Mouse (Mus musculus): ENCODE data around the gene F11r. TPM values are rescaled to one million over a fixed set of nuclear protein-coding genes. Genes with fewer than 3 reads are reported as not detected.

The F11r gene
- polyA plus RNA-seq, 1 experiment from 2014 or later: 11.1 TPM

DNA sequence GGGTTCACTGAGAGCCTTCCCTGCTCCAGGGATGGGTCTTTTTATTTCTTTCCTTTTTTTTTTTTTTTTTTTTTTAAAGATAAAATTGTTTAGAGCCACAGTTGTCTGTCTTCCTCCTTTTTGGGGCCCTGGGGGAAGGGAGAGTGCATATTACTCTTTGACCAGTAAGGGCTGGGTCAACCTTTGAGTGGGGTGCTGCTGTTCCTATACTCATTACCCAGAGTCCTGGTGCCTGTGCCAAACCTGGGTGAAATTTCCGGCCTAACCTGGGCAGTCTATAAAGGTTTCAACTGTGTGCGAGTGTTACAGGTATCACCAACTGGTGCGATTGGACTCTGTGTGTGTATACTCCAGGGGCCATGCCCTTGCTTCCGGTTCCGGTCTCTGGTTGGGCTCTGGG is 18.7 kb upstream of the F11r start, which contains the start of gene Tstd1:
Gene Tstd1 (plus strand): TSS at position 213 of the 400 bp plus-strand sequence.
- peaks cover 59% of the 10 kb centered on the region for H3K36me3 ChIP-seq (replicated peaks)
- no peaks in the 10 kb centered on the region for H3K27me3 ChIP-seq
- no peak within 1 kb of the TSS for H3K4me3 ChIP-seq (replicated peaks)
- H3K4me2 ChIP-seq: no peak within 1 kb of the TSS
- 90% methylated on average over 5 of the region's 5 CpGs for WGBS
- H3K4me1 ChIP-seq: peaks cover 7% of the 10 kb centered on the region
- peak within 1 kb of the TSS; percentile 31; the same call in 1 of the 2 replicates for H3K27ac ChIP-seq
- H3K9ac ChIP-seq: no peak within 1 kb of the TSS
- ATAC-seq (ENCODE audit: low FRiP score): peak; percentile 28; the same call in 1 of the 2 replicates
- no peaks in the 10 kb centered on the region for H3K9me3 ChIP-seq

DNA sequence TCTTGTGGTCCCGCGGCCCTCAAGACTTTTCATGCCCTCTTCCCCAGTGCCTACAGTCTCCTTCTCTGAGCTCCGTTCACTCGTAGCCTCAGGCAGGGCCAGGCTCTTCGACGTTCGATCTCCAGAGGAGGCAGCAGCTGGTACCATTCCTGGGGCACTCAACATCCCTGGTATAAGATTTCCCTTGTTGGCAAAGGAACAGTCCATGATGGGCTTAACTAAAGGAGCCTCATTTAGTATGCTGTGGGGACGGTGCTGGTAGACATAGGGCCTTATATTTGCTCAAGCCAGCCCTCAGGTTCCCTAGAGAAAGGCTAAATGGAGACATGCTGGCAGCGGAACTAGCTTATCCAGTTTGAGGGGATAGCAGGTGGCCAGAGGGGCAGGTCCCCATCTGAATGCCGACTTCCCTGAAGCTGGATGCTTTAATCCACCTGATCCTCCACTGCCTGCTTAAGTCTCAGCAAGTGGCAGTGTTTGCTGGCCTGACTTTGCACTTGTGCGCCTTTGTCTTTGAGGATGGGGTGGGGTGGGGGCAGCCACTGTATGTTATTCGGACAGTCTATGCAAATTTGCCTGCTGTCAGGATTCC is 17.9 kb upstream of the F11r start:
- Histone ChIP-seq H3K4me3 (replicated peaks) (no peak overlapping the region), H3K9ac (no peak overlapping the region), H3K27ac (peak overlapping the region; percentile 31; the same call in 1 of the 2 replicates)

DNA sequence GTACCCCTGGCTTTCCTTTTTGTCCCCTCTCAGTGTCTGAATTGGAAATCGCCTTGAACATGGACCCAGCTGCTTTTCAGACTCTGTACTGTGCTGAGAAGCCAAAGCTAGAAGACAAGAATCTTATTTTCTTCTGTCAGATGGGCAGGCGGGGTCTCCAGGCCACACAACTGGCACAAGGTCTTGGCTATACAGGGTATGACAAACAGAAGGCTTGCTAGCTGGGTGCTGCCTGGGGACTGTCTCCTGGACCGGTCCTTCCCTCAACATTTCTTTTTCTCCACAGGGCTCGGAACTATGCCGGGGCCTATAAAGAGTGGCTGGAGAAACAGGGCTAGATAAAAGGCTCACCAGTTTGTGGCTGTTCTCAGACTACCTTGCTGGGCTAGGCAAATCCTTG is 17.4 kb upstream of the F11r start:
- ATAC-seq (ENCODE audit: low FRiP score): 0 out of 2 replicates have a peak, but pooled peaks have one; percentile 3
- H3K4me2 ChIP-seq: no peak overlapping the region
- 76% methylated on average over 5 of the region's 5 CpGs for WGBS
- no peak overlapping the region for H3K4me3 ChIP-seq (replicated peaks)
- H3K9me3 ChIP-seq: no peaks in the 10 kb centered on the region
- no peaks in the 10 kb centered on the region; the same call in 1 of the 2 replicates for H3K4me1 ChIP-seq
- peak overlapping the region; percentile 46; the same call in 1 of the 2 replicates for H3K27ac ChIP-seq
- no peaks in the 10 kb centered on the region for H3K27me3 ChIP-seq
- H3K36me3 ChIP-seq (replicated peaks): peaks cover 50% of the 10 kb centered on the region
- no peak overlapping the region for H3K9ac ChIP-seq

More for the DNA sequence above, 17.9 kb upstream of the F11r start:
- no peaks in the 10 kb centered on the region; the same call in 1 of the 2 replicates for H3K4me1 ChIP-seq
- no peaks in the 10 kb centered on the region for H3K9me3 ChIP-seq
- WGBS: 57% methylated on average over 12 of the region's 12 CpGs
- H3K36me3 ChIP-seq (replicated peaks): peaks cover 55% of the 10 kb centered on the region
- no peaks in the 10 kb centered on the region for H3K27me3 ChIP-seq
- ATAC-seq (ENCODE audit: low FRiP score): peak; percentile 41; the same call in 1 of the 2 replicates
- no peak overlapping the region for H3K4me2 ChIP-seq

DNA sequence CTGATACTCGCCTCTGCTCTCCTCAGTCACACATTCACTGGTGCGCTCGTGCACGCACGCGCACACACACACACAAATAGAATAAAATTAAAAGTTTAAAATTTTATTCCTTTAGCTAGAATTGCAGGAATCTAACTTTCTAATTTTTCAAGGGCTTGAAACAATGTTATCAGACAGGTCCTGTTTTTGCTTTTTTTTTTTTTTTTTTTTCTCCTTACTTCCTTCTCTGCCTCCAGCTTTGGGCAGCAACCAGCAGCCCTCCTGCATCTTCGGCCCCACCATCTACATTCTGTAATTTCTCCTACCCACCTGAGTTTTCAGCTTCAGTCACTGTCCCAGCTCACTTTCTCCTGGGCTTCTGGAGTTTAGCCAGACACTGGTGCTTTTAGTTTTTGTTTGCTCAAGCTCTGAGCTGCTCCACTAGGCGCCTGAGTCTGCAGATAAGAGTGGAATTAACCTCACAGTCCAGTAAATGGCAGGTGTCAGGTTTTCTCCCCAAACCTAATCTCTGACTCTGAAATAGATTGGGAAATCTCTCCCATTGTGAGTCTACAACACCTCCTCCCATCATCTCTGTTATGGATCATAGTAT is 14.7 kb upstream of the F11r start:
- Histone ChIP-seq H3K4me3 (replicated peaks) (no peak overlapping the region), H3K27me3 (no peaks in the 10 kb centered on the region), H3K4me2 (no peak overlapping the region), H3K4me1 (no peaks in the 10 kb centered on the region; the same call in 1 of the 2 replicates), H3K9ac (no peak overlapping the region), H3K27ac (no peak overlapping the region), H3K9me3 (no peaks in the 10 kb centered on the region), H3K36me3 (replicated peaks) (peaks cover 25% of the 10 kb centered on the region)
- no peak for ATAC-seq (ENCODE audit: low FRiP score)
- WGBS: 89% methylated on average over 8 of the region's 8 CpGs

DNA sequence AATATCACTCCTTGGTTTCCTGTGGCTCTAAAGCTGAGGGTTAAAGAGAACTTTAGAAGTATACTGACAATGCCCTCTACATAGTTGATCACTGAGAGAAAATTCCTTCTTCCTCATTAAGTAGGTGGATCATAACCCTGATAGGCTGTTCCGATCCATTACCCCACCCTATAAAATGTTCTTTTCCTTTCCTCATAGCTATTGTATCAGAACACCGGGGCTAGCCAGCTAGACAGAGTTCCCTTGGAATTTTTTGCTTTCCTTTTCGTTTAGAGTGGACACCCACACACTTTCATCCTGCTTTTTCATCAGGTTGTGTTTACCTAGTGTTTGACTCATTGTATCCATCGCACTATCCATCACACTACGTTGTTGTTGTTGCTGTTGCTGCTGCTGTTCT is 12.7 kb upstream of the F11r start:
- H3K4me2 ChIP-seq: no peak overlapping the region
- no peaks in the 10 kb centered on the region for H3K27me3 ChIP-seq
- H3K36me3 ChIP-seq (replicated peaks): peaks cover 6% of the 10 kb centered on the region
- 83% methylated on average over 5 of the region's 5 CpGs for WGBS
- no peak overlapping the region for H3K4me3 ChIP-seq (replicated peaks)
- no peaks in the 10 kb centered on the region for H3K9me3 ChIP-seq
- H3K4me1 ChIP-seq: no peaks in the 10 kb centered on the region; the same call in 1 of the 2 replicates
- no peak overlapping the region for H3K9ac ChIP-seq
- no peak overlapping the region for H3K27ac ChIP-seq
- ATAC-seq (ENCODE audit: low FRiP score): no peak

DNA sequence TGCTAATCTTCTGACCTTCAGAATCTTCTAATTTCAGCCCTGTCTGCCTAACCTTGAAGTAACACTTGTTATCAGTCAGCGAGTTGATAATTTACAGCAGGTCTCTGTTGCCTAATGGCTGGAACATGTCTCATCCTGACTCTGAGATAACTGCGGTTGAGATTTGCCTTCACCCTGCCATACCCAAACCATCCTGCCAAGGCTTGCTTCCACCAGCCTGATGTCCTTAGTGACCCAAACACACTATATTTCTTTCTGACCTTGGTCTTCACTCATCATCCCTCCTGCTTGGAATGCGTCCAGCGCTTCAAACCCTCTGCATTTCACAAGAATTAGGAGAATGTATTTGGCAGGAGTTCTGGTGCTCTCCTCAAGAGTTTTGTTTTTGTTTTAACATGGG is 12.2 kb upstream of the F11r start:
- peaks cover under 1% of the 10 kb centered on the region for H3K36me3 ChIP-seq (replicated peaks)
- no peak for ATAC-seq (ENCODE audit: low FRiP score)
- H3K4me2 ChIP-seq: no peak overlapping the region
- H3K4me1 ChIP-seq: no peaks in the 10 kb centered on the region
- H3K4me3 ChIP-seq (replicated peaks): no peak overlapping the region
- 89% methylated on average over 4 of the region's 4 CpGs for WGBS
- H3K27ac ChIP-seq: no peak overlapping the region
- no peaks in the 10 kb centered on the region for H3K9me3 ChIP-seq
- H3K27me3 ChIP-seq: no peaks in the 10 kb centered on the region
- H3K9ac ChIP-seq: no peak overlapping the region

DNA sequence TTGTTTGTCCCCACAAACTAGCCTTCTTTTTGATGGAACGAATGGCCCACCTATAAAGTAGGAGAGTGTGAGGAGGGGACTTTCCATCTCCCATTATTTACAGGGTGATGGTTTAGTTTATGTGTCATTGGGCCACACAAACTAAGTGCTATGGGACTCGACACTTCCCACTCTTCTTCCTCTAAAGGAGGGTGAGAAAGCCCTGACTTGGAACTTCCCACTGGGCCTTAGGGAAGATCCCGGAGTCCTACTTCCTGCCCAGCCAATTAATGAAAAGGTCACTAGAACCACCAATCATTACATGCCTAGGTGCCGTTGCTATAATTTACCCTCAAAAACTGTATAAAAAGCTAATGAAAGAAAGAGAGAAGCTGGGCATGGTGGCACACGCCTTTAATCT is 5.2 kb upstream of the F11r start:
- WGBS: 82% methylated on average over 5 of the region's 5 CpGs
- Histone ChIP-seq H3K9me3 (no peaks in the 10 kb centered on the region), H3K4me3 (replicated peaks) (no peak overlapping the region), H3K27me3 (peaks cover 16% of the 10 kb centered on the region), H3K9ac (no peak overlapping the region), H3K4me1 (peaks cover 2% of the 10 kb centered on the region), H3K36me3 (replicated peaks) (no peaks in the 10 kb centered on the region), H3K27ac (no peak overlapping the region), H3K4me2 (no peak overlapping the region)
- no peak for ATAC-seq (ENCODE audit: low FRiP score)

DNA sequence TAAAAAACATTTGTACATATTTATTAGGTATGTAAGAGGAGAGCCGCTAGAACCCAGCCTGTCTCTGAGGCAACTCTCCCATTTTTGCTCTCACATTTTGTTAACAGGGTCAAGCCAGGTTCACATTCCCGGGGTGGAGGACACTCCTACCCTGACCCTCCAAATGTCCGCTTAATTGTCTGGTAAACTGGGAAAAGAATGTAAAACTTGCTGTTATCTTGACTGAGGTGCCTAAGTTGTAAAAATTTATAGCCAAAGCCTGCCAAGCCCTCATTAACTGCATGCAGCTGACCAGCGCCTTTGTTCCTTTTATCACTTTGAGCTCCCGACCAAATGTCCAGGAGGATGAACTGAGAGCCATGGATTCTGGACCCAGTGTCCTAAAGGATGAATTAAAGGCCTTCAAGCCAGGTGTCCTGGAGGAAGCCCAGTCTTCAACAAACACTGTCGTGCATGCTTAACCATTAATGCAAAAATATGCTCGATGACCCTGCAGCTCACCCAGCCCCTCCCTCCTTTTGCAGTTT is 2.0 kb upstream of the F11r start:
- Histone ChIP-seq H3K36me3 (replicated peaks) (no peaks in the 10 kb centered on the region), H3K9me3 (no peaks in the 10 kb centered on the region), H3K27me3 (peaks cover 48% of the 10 kb centered on the region), H3K4me3 (replicated peaks) (no peak overlapping the region), H3K4me2 (no peak overlapping the region), H3K27ac (no peak overlapping the region), H3K4me1 (peaks cover 10% of the 10 kb centered on the region), H3K9ac (no peak overlapping the region)
- WGBS: 68% methylated on average over 7 of the region's 7 CpGs
- ATAC-seq (ENCODE audit: low FRiP score): no peak

DNA sequence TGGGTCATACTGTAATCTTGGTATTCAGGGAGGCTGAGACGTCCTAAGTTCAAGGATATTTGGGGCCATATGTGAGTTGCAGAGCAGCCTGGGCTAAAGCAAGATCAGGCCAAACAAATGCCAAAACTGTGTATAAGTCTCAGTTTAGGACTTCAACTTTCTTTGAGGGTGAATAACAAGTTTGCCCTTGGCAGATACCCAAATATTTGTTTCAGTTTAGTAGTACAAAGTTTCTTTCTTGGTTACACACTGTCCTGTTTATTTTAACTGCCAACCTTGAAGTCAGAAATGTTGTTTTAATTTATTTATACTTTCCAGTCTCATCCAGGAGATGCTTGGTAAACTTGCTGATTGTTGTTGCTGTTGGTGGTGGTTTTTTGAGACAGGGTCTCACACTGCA is 1.4 kb upstream of the F11r start:
- peaks cover 10% of the 10 kb centered on the region for H3K4me1 ChIP-seq
- H3K9ac ChIP-seq: no peak overlapping the region
- H3K27me3 ChIP-seq: peaks cover 50% of the 10 kb centered on the region
- H3K9me3 ChIP-seq: no peaks in the 10 kb centered on the region
- H3K4me2 ChIP-seq: no peak overlapping the region
- ATAC-seq (ENCODE audit: low FRiP score): no peak
- no peak overlapping the region for H3K4me3 ChIP-seq (replicated peaks)
- 69% methylated on average over 1 of the region's 1 CpGs for WGBS
- no peak overlapping the region for H3K27ac ChIP-seq
- no peaks in the 10 kb centered on the region for H3K36me3 ChIP-seq (replicated peaks)

DNA sequence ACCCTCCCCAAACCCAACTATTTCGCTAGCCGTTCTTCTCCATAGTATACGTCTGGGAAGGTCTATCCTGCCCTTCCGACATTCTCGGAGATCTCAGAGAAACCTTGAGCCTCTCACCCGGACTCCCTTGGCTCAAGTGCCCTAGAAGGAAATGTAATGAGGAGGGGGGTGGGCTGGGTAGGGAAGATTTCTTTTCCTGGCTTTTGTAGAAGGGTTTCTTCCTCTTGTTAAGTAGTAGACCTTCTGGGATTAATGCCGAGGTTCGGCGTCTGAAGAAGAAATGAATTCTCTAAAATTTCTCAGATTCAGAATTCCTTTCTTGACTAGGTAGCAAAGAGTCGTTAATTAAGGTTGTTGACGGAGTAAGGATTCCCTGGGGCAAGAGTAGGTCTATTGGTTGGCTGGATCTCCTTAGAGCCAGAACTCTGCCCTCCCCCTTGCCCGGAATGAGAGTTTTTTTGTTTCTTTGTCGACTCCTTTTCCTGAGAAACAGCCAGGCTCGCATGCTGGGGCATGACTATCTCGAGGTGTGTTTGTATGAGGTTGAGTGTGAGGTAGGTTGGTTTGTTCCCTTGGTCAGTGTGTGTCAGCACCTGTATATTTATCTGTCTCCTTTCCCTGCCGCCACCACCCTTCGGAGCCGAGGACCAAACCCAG is 807 bp downstream of the F11r start:
- Histone ChIP-seq H3K9ac (peak overlapping the region; percentile 25; the same call in 1 of the 2 replicates), H3K27ac (no peak overlapping the region), H3K36me3 (replicated peaks) (no peaks in the 10 kb centered on the region), H3K4me1 (peaks cover 10% of the 10 kb centered on the region), H3K4me3 (replicated peaks) (peak overlapping the region; percentile 40), H3K4me2 (peak overlapping the region; percentile 60), H3K27me3 (peaks cover 50% of the 10 kb centered on the region), H3K9me3 (no peaks in the 10 kb centered on the region)
- WGBS: 6% methylated on average over 18 of the region's 18 CpGs
- ATAC-seq (ENCODE audit: low FRiP score): no peak

DNA sequence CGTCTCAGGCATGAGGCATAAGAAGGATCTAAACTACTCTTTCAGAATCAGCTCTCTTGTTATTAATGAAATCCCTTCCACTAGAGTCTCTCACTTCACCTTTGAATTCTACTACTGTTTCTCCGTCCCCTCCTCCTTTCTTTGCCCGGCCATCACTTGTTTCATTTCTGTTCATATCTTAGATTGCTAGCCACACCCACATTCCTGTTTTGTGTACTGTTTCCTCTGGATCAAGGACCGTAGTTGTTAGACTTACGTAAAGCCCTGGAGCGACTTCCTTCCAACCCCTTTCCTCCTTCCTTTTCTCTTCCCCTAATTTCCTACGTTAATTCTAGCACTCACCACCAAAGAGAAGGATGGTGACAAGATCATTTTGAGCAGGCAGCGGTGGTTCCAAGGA is 1.7 kb downstream of the F11r start:
- H3K4me2 ChIP-seq: no peak overlapping the region
- H3K36me3 ChIP-seq (replicated peaks): no peaks in the 10 kb centered on the region
- no peak overlapping the region for H3K4me3 ChIP-seq (replicated peaks)
- no peak overlapping the region for H3K27ac ChIP-seq
- no peak overlapping the region for H3K9ac ChIP-seq
- 58% methylated on average over 8 of the region's 8 CpGs for WGBS
- no peak for ATAC-seq (ENCODE audit: low FRiP score)
- H3K27me3 ChIP-seq: peaks cover 50% of the 10 kb centered on the region
- peaks cover 10% of the 10 kb centered on the region for H3K4me1 ChIP-seq
- H3K9me3 ChIP-seq: 0 out of 2 replicates have a peak, but pooled peaks cover 4% of the 10 kb centered on the region

DNA sequence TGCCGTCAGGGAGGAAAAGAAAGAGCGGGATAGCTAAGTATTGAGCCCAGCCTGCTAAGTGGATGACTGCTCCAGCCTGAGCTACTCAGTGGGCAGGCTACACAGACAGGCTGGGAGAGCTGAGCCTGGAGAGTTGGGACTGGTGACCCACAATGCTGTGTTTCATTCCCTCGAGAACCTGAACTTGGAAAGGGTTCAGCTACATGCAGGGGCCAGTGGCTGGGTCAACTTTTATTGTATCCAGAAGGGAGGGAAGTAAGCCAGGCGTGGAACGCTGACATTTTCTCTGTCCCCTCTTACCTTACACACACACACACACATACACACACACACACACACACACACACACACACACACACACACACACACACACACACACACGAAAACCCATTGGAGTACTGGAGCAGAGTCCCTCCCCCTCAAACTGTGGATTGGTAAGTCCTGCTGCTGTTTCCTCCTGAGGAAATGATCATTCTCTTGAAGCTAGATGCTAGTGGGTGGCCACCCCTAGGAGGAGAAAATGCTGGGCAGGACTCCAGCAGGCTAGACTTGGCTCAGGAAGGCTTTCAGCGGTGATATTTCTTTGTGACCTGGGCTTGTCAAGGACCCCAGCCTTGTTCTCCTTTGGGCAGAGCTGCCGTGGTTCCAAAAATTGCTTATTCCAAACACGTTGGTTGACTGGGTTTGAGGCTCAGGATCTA is 2.8 kb downstream of the F11r start:
- Histone ChIP-seq H3K9me3 (0 out of 2 replicates have a peak, but pooled peaks cover 4% of the 10 kb centered on the region), H3K4me1 (peaks cover 10% of the 10 kb centered on the region), H3K4me2 (no peak overlapping the region), H3K36me3 (replicated peaks) (no peaks in the 10 kb centered on the region), H3K27me3 (peaks cover 50% of the 10 kb centered on the region), H3K27ac (no peak overlapping the region), H3K9ac (no peak overlapping the region), H3K4me3 (replicated peaks) (no peak overlapping the region)
- WGBS: 70% methylated on average over 9 of the region's 9 CpGs
- no peak for ATAC-seq (ENCODE audit: low FRiP score)

Measured in forebrain, embryonic 12.5 days (tissue).